Mouse (Mus musculus): ENCODE data around the gene Flii.

DNA sequence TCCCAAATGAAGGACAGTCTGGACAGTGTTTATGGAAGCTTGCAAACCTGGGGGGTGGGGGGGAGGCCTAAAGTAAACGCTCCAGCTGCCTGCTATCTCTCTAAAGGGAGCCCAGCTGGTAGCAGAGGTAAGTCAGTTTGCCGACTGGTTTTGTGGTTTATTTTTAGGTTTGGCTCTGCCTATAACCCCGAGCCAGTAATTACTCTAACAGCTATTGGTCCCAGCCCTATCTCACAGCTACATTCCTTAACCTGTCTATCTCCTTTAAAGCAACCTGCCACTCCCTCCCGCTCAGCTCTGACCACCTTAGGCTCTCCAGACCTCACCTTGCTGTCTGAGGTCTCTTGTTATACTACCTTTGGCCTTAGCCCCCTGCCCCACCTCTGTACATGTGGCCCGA lies 7.8 kb downstream of the Flii start:
- TF ChIP-seq CTCF (IDR thresholded peaks at IDR 0.05; ENCODE audit: low read depth) (no peak), EP300 (IDR thresholded peaks at IDR 0.05; ENCODE audit: low read depth) (no peak)

Data from liver, postnatal 0 days (tissue).